ENCODE assay signal across 8 mouse cellular contexts in the genomic region with DNA sequence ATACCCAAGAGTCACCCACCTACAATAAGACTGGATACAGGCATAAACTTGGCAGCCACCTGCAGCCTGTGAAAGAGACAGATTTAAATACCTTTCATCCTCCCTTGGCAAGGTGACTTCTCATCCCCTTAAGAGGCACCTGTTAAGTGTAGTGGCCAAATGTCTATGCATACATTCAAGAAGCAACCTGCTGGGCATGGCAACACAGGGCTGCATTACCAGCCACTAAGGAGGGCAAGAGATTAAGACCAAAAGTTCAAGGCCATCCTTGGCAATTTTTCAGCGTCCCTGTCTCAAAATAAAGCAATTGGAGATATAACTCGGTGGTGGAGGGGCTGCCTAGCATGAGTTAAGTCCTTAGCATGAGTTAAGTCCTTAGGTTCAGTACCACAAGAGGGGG. TPM values are rescaled to one million over a fixed set of nuclear protein-coding genes. Genes with fewer than 3 reads are reported as not detected.
DNase-seq lines count a peak whose midpoint lies in the region; ATAC-seq and TF ChIP-seq lines count a peak whose summit lies in the region.

No protein-coding gene starts in this region.

- H3K36me3 ChIP-seq in kidney, embryonic 15.5 days: peaks cover 74% of the 10 kb centered on the region
- peaks cover 17% of the 10 kb centered on the region for H3K36me3 ChIP-seq in embryonic facial prominence, embryonic 11.5 days (replicated peaks; ENCODE audit: control insufficient read depth, insufficient read depth, low read depth, low read length)
- H3K36me3 ChIP-seq in hindbrain, postnatal 0 days (ENCODE audit: insufficient read depth, low read length): peaks cover 46% of the 10 kb centered on the region
- H3K36me3 ChIP-seq in midbrain, postnatal 0 days (ENCODE audit: insufficient read depth, low read length): peaks cover 40% of the 10 kb centered on the region

- DNase-seq in kidney, postnatal 36 days: no peak
- no peak for DNase-seq in embryonic facial prominence, embryonic 11.5 days (ENCODE audit: low spot score)
- no peak for DNase-seq in hindbrain, postnatal 0 days (ENCODE audit: low spot score)
- DNase-seq in midbrain, postnatal 0 days (ENCODE audit: low spot score): no peak
- DNase-seq in spleen, postnatal 36 days (ENCODE audit: low spot score in 2 of 2): no peak
- DNase-seq in right cerebral cortex, adult 2 months (ENCODE audit: low spot score in 2 of 2): no peak
- DNase-seq in T-cell, adult 2 months (ENCODE audit: low spot score): no peak

- peak overlapping the region; percentile 74 for H3K9ac ChIP-seq in kidney, embryonic 15.5 days
- H3K9ac ChIP-seq in embryonic facial prominence, embryonic 11.5 days (replicated peaks; ENCODE audit: low read length): no peak overlapping the region
- H3K9ac ChIP-seq in hindbrain, postnatal 0 days (replicated peaks; ENCODE audit: low read length): peak overlapping the region; percentile 74
- H3K9ac ChIP-seq in midbrain, postnatal 0 days (replicated peaks; ENCODE audit: low read length, poor library complexity, severe bottlenecking): peak overlapping the region; percentile 86

- H3K27ac ChIP-seq in kidney, embryonic 15.5 days: 0 out of 2 replicates have a peak overlapping the region, but pooled peaks have one; percentile 81
- H3K27ac ChIP-seq in embryonic facial prominence, embryonic 11.5 days (replicated peaks; ENCODE audit: low read depth, low read length): no peak overlapping the region
- no peak overlapping the region for H3K27ac ChIP-seq in hindbrain, postnatal 0 days
- H3K27ac ChIP-seq in midbrain, postnatal 0 days (ENCODE audit: low read depth, low read length): no peak overlapping the region

- no peaks in the 10 kb centered on the region for H3K9me3 ChIP-seq in kidney, embryonic 15.5 days (replicated peaks)
- no peaks in the 10 kb centered on the region for H3K9me3 ChIP-seq in embryonic facial prominence, embryonic 11.5 days (replicated peaks; ENCODE audit: control insufficient read depth, low read length)
- no peaks in the 10 kb centered on the region for H3K9me3 ChIP-seq in hindbrain, postnatal 0 days (ENCODE audit: low read length)
- no peaks in the 10 kb centered on the region for H3K9me3 ChIP-seq in midbrain, postnatal 0 days (ENCODE audit: low read length)

- H3K27me3 ChIP-seq in kidney, embryonic 15.5 days: no peaks in the 10 kb centered on the region
- H3K27me3 ChIP-seq in embryonic facial prominence, embryonic 11.5 days (ENCODE audit: control insufficient read depth, insufficient read depth, low read length): no peaks in the 10 kb centered on the region
- H3K27me3 ChIP-seq in hindbrain, postnatal 0 days (ENCODE audit: insufficient read depth, low read length): no peaks in the 10 kb centered on the region
- no peaks in the 10 kb centered on the region for H3K27me3 ChIP-seq in midbrain, postnatal 0 days (ENCODE audit: insufficient read depth, low read length)

- ATAC-seq in kidney, embryonic 15.5 days (replicated peaks; ENCODE audit: low FRiP score): no peak
- ATAC-seq in embryonic facial prominence, embryonic 11.5 days (replicated peaks; ENCODE audit: insufficient number of reproducible peaks, low FRiP score, low TSS enrichment, low read depth): no peak
- no peak for ATAC-seq in hindbrain, postnatal 0 days
- ATAC-seq in midbrain, postnatal 0 days (ENCODE audit: low FRiP score): no peak

- TF ChIP-seq CTCF in hindbrain, postnatal 0 days (IDR thresholded peaks at IDR 0.05; ENCODE audit: low read depth): no peak
- no peak for TF ChIP-seq CTCF in midbrain, postnatal 0 days (IDR thresholded peaks at IDR 0.05)

- H3K4me1 ChIP-seq in kidney, embryonic 15.5 days: peaks cover 22% of the 10 kb centered on the region
- 0 out of 2 replicates have a peak, but pooled peaks cover 2% of the 10 kb centered on the region for H3K4me1 ChIP-seq in embryonic facial prominence, embryonic 11.5 days (ENCODE audit: control insufficient read depth, insufficient read depth, low read length)
- peaks cover 5% of the 10 kb centered on the region for H3K4me1 ChIP-seq in hindbrain, postnatal 0 days (ENCODE audit: insufficient read depth, low read length)
- H3K4me1 ChIP-seq in midbrain, postnatal 0 days (ENCODE audit: insufficient read depth, low read length): 0 out of 2 replicates have a peak, but pooled peaks cover 9% of the 10 kb centered on the region

- H3K4me2 ChIP-seq in kidney, embryonic 15.5 days: peak overlapping the region; percentile 87
- peak overlapping the region; percentile 90 for H3K4me2 ChIP-seq in embryonic facial prominence, embryonic 11.5 days (ENCODE audit: low read depth, low read length)
- H3K4me2 ChIP-seq in hindbrain, postnatal 0 days (ENCODE audit: low read depth, low read length): peak overlapping the region; percentile 91
- peak overlapping the region; percentile 91 for H3K4me2 ChIP-seq in midbrain, postnatal 0 days (ENCODE audit: low read depth, low read length, poor library complexity, severe bottlenecking)

- H3K4me3 ChIP-seq in kidney, embryonic 15.5 days (replicated peaks): peak overlapping the region; percentile 73
- peak overlapping the region; percentile 59 for H3K4me3 ChIP-seq in embryonic facial prominence, embryonic 11.5 days (ENCODE audit: low read depth, low read length)
- H3K4me3 ChIP-seq in hindbrain, postnatal 0 days (ENCODE audit: low read length): peak overlapping the region; percentile 61
- peak overlapping the region; percentile 72 for H3K4me3 ChIP-seq in midbrain, postnatal 0 days (ENCODE audit: low read depth, low read length)

- WGBS in kidney, embryonic 15.5 days: 12% methylated on average over 2 of the region's 2 CpGs
- WGBS in embryonic facial prominence, embryonic 11.5 days: 21% methylated on average over 2 of the region's 2 CpGs
- 25% methylated on average over 2 of the region's 2 CpGs for WGBS in hindbrain, postnatal 0 days
- 23% methylated on average over 2 of the region's 2 CpGs for WGBS in midbrain, postnatal 0 days

RNA-seq across cellular contexts. Expression of gene Ftsj3, which starts 1.1 kb away (rescaled TPM):
- polyA plus RNA-seq in kidney, embryonic 15.5 days (2015; fragmentation: Nextera tagmentation; extraction: Ambion mirVana): 64.3 and 70.2 TPM in 2 replicates
- 76.2 and 80.5 TPM in 2 replicates for polyA plus RNA-seq in embryonic facial prominence, embryonic 11.5 days (2014; fragmentation: Nextera tagmentation; extraction: Ambion mirVana)
- total RNA-seq in hindbrain, postnatal 0 days (2014; rRNA removed): 24.4 and 55.6 TPM in 2 replicates
- polyA plus RNA-seq in hindbrain, postnatal 0 days (2015; fragmentation: Nextera tagmentation; extraction: Ambion mirVana): 28.5 and 29.4 TPM in 2 replicates
- 34.5 and 46.9 TPM in 2 replicates for total RNA-seq in midbrain, postnatal 0 days (2014; rRNA removed)
- 27.5 and 27.9 TPM in 2 replicates for polyA plus RNA-seq in midbrain, postnatal 0 days (2015; fragmentation: Nextera tagmentation; extraction: Ambion mirVana)

RNA-seq across cellular contexts. Expression of gene Psmc5, which starts 1.2 kb away (rescaled TPM):
- polyA plus RNA-seq in kidney, embryonic 15.5 days (2015; fragmentation: Nextera tagmentation; extraction: Ambion mirVana): 303 and 306 TPM in 2 replicates
- polyA plus RNA-seq in embryonic facial prominence, embryonic 11.5 days (2014; fragmentation: Nextera tagmentation; extraction: Ambion mirVana): 389 and 396 TPM in 2 replicates
- 55.4 and 58.9 TPM in 2 replicates for total RNA-seq in hindbrain, postnatal 0 days (2014; rRNA removed)
- 305 and 308 TPM in 2 replicates for polyA plus RNA-seq in hindbrain, postnatal 0 days (2015; fragmentation: Nextera tagmentation; extraction: Ambion mirVana)
- total RNA-seq in midbrain, postnatal 0 days (2014; rRNA removed): 76.1 and 88.4 TPM in 2 replicates
- polyA plus RNA-seq in midbrain, postnatal 0 days (2015; fragmentation: Nextera tagmentation; extraction: Ambion mirVana): 280 and 290 TPM in 2 replicates

RNA-seq across cellular contexts. Expression of gene Smarcd2, which starts 18.0 kb away (rescaled TPM):
- 57.8 and 59.0 TPM in 2 replicates for polyA plus RNA-seq in kidney, embryonic 15.5 days (2015; fragmentation: Nextera tagmentation; extraction: Ambion mirVana)
- 57.0 and 60.6 TPM in 2 replicates for polyA plus RNA-seq in embryonic facial prominence, embryonic 11.5 days (2014; fragmentation: Nextera tagmentation; extraction: Ambion mirVana)
- 26.8 and 34.1 TPM in 2 replicates for total RNA-seq in hindbrain, postnatal 0 days (2014; rRNA removed)
- polyA plus RNA-seq in hindbrain, postnatal 0 days (2015; fragmentation: Nextera tagmentation; extraction: Ambion mirVana): 10.4 and 12.3 TPM in 2 replicates
- total RNA-seq in midbrain, postnatal 0 days (2014; rRNA removed): 11.7 and 27.5 TPM in 2 replicates
- 6.8 and 7.6 TPM in 2 replicates for polyA plus RNA-seq in midbrain, postnatal 0 days (2015; fragmentation: Nextera tagmentation; extraction: Ambion mirVana)

RNA-seq across cellular contexts. Expression of gene Tcam1, which starts 21.7 kb away (rescaled TPM):
- polyA plus RNA-seq in kidney, embryonic 15.5 days (2015; fragmentation: Nextera tagmentation; extraction: Ambion mirVana): 0.65 and 0.82 TPM in 2 replicates
- polyA plus RNA-seq in embryonic facial prominence, embryonic 11.5 days (2014; fragmentation: Nextera tagmentation; extraction: Ambion mirVana): 0.13 and 0.15 TPM in 2 replicates
- 0.05 and 1.3 TPM in 2 replicates for total RNA-seq in hindbrain, postnatal 0 days (2014; rRNA removed)
- polyA plus RNA-seq in hindbrain, postnatal 0 days (2015; fragmentation: Nextera tagmentation; extraction: Ambion mirVana): 0.19 and 0.23 TPM in 2 replicates
- 0.22 and 0.24 TPM in 2 replicates for total RNA-seq in midbrain, postnatal 0 days (2014; rRNA removed)
- 0.10 and 0.20 TPM in 2 replicates for polyA plus RNA-seq in midbrain, postnatal 0 days (2015; fragmentation: Nextera tagmentation; extraction: Ambion mirVana)

RNA-seq across cellular contexts. Expression of gene Ddx42, which starts 38.0 kb away (rescaled TPM):
- polyA plus RNA-seq in kidney, embryonic 15.5 days (2015; fragmentation: Nextera tagmentation; extraction: Ambion mirVana): 75.9 and 77.8 TPM in 2 replicates
- polyA plus RNA-seq in embryonic facial prominence, embryonic 11.5 days (2014; fragmentation: Nextera tagmentation; extraction: Ambion mirVana): 95.4 and 102 TPM in 2 replicates
- total RNA-seq in hindbrain, postnatal 0 days (2014; rRNA removed): 34.1 and 38.1 TPM in 2 replicates
- 61.9 and 62.0 TPM in 2 replicates for polyA plus RNA-seq in hindbrain, postnatal 0 days (2015; fragmentation: Nextera tagmentation; extraction: Ambion mirVana)
- total RNA-seq in midbrain, postnatal 0 days (2014; rRNA removed): 39.7 and 61.7 TPM in 2 replicates
- polyA plus RNA-seq in midbrain, postnatal 0 days (2015; fragmentation: Nextera tagmentation; extraction: Ambion mirVana): 61.4 and 64.8 TPM in 2 replicates
